ENCODE assay signal across 8 mouse cellular contexts in genomic region chr12:79880751-79881261, GRCm38 (mm10).
A peak's percentile ranks its signal among the peaks of the same experiment; 100 is the strongest.
DNase-seq lines count a peak whose midpoint lies in the region; ATAC-seq and TF ChIP-seq lines count a peak whose summit lies in the region.
"Had no signal": no experiment of that assay in that cellular context is flagged by ENCODE, and none has a peak within 500 bp of the region (broad histone marks: within the 10 kb centered on the region; RNA-seq: fewer than 3 reads in every experiment).

No protein-coding gene starts in this region.

- no peaks in the 10 kb centered on the region for H3K36me3 ChIP-seq in heart, postnatal 0 days (replicated peaks; ENCODE audit: control insufficient read depth, insufficient read depth, low read length)
- H3K36me3 ChIP-seq in lung, embryonic 15.5 days: no peaks in the 10 kb centered on the region
- H3K36me3 ChIP-seq: liver, embryonic 15.5 days had no signal

- 0 out of 2 replicates have a peak, but pooled peaks cover 2% of the 10 kb centered on the region for H3K9me3 ChIP-seq in heart, postnatal 0 days (replicated peaks; ENCODE audit: control insufficient read depth, low read length)
- no peaks in the 10 kb centered on the region for H3K9me3 ChIP-seq in lung, embryonic 15.5 days
- H3K9me3 ChIP-seq: liver, embryonic 15.5 days had no signal

- H3K27me3 ChIP-seq in heart, postnatal 0 days (ENCODE audit: control insufficient read depth, insufficient read depth, low read length): no peaks in the 10 kb centered on the region
- no peaks in the 10 kb centered on the region for H3K27me3 ChIP-seq in lung, embryonic 15.5 days
- H3K27me3 ChIP-seq: liver, embryonic 15.5 days had no signal

- no peak overlapping the region for H3K4me3 ChIP-seq in heart, postnatal 0 days (ENCODE audit: low read depth, low read length)
- no peak overlapping the region for H3K4me3 ChIP-seq in lung, embryonic 15.5 days
- no peak overlapping the region for H3K4me3 ChIP-seq in left cerebral cortex, adult 2 months
- H3K4me3 ChIP-seq: liver, embryonic 15.5 days had no signal

- peaks cover 27% of the 10 kb centered on the region for H3K4me1 ChIP-seq in heart, postnatal 0 days (ENCODE audit: control insufficient read depth, insufficient read depth)
- peaks cover 51% of the 10 kb centered on the region for H3K4me1 ChIP-seq in lung, embryonic 15.5 days
- H3K4me1 ChIP-seq: liver, embryonic 15.5 days had no signal

- peak; percentile 19 for DNase-seq in urinary bladder, adult 2 months (ENCODE audit: low spot score)
- DNase-seq in urinary bladder, postnatal 10 days (ENCODE audit: low spot score): no peak
- no peak for DNase-seq in heart, postnatal 0 days (ENCODE audit: low spot score)
- no peak for DNase-seq in left cerebral cortex, adult 2 months (ENCODE audit: extremely low spot score in 1 of 2, low spot score in 2 of 2)
- no peak for DNase-seq in cerebellum, adult 18-20 months
- DNase-seq in cerebellum, postnatal 4 days (ENCODE audit: low spot score in 2 of 2): no peak

- 47% methylated on average over 18 of the region's 18 CpGs for WGBS in heart, postnatal 0 days
- 13% methylated on average over 18 of the region's 18 CpGs for WGBS in lung, embryonic 15.5 days

- H3K9ac ChIP-seq in heart, postnatal 0 days (replicated peaks; ENCODE audit: low read depth, low read length): no peak overlapping the region
- H3K9ac ChIP-seq in lung, embryonic 15.5 days: no peak overlapping the region
- H3K9ac ChIP-seq: liver, embryonic 15.5 days had no signal

- no peak for TF ChIP-seq EP300 in heart, postnatal 0 days (IDR thresholded peaks at IDR 0.05; ENCODE audit: low read depth)

- no peak overlapping the region for H3K4me2 ChIP-seq in heart, postnatal 0 days (ENCODE audit: low read depth, low read length)
- peak overlapping the region; percentile 38 for H3K4me2 ChIP-seq in lung, embryonic 15.5 days
- H3K4me2 ChIP-seq: liver, embryonic 15.5 days had no signal

- peak overlapping the region; percentile 4 for H3K27ac ChIP-seq in heart, postnatal 0 days (ENCODE audit: low read depth)
- peak overlapping the region; percentile 82 for H3K27ac ChIP-seq in lung, embryonic 15.5 days
- no peak overlapping the region for H3K27ac ChIP-seq in left cerebral cortex, adult 2 months
- H3K27ac ChIP-seq: liver, embryonic 15.5 days had no signal

- ATAC-seq in heart, postnatal 0 days (ENCODE audit: insufficient read depth, low read depth): no peak
- ATAC-seq in lung, embryonic 15.5 days (ENCODE audit: borderline replicate concordance, extremely low read depth, low FRiP score, low TSS enrichment): no peak; the same call in 1 of the 2 replicates

- no peak for TF ChIP-seq CTCF in heart, postnatal 0 days (IDR thresholded peaks at IDR 0.05; ENCODE audit: low read depth)
- no peak for TF ChIP-seq CTCF in left cerebral cortex, adult 2 months (IDR thresholded peaks at IDR 0.05)

- intact Hi-C loops in left cerebral cortex, adult 2 months (cut with DNase I): no loop called here
